21 mouse cellular contexts compared by ENCODE assay signal in the genomic region with DNA sequence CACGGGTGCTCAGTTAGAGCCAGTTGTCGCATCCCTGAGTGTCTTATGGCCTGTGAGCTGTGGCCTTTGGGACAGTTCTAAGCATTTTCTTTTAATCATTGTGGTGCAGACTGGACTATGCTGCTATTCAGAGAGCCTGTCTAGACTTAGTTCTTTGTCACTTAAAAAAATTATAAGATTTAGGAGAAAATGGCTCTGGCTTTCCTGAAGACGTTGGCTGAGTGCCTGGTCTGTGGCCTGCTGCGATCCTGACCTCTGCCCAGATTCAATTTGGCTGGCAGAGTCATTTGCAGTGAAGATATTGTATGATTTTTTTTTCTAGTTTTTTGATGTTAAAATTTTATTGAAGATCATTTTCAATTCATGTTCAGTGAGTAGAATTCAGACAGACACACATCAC.
DNase-seq lines count a peak whose midpoint lies in the region; ATAC-seq and TF ChIP-seq lines count a peak whose summit lies in the region.
"Had no signal": no experiment of that assay in that cellular context is flagged by ENCODE, and none has a peak within 500 bp of the region (broad histone marks: within the 10 kb centered on the region; RNA-seq: fewer than 3 reads in every experiment).

No protein-coding gene starts in this region.

- H3K4me2 ChIP-seq in lung, embryonic 14.5 days: no peak overlapping the region
- H3K4me2 ChIP-seq in lung, postnatal 0 days (replicated peaks; ENCODE audit: low read depth, low read length): no peak overlapping the region
- H3K4me2 ChIP-seq: embryonic facial prominence, embryonic 15.5 days; heart, embryonic 12.5 days; hindbrain, embryonic 13.5 days; midbrain, embryonic 11.5 days; stomach, embryonic 15.5 days had no signal

- no peak overlapping the region for H3K4me3 ChIP-seq in lung, embryonic 14.5 days (ENCODE audit: low read depth, low read length)
- no peak overlapping the region for H3K4me3 ChIP-seq in lung, postnatal 0 days (ENCODE audit: low read depth, low read length)
- H3K4me3 ChIP-seq: embryonic facial prominence, embryonic 15.5 days; heart, embryonic 12.5 days; hindbrain, embryonic 13.5 days; stomach, embryonic 15.5 days had no signal

- peak; percentile 52 for DNase-seq in adrenal gland, postnatal 10 days
- no peak for DNase-seq in adrenal gland, adult 18-20 months (ENCODE audit: low spot score in 2 of 2)
- peak; percentile 13 to 33 for DNase-seq in cerebellum, postnatal 14 days
- peak; percentile 9 for DNase-seq in lung, embryonic 14.5 days
- no peak for DNase-seq in lung, postnatal 0 days (ENCODE audit: low spot score)
- DNase-seq in kidney, postnatal 25 days: peak; percentile 75 to 81
- no peak for DNase-seq in thymus, postnatal 14 days
- DNase-seq: cerebellum, adult 18-20 months; heart, postnatal 14 days; layer of hippocampus, postnatal 36 days; liver; retina, postnatal 1 day; thymus, adult 18-20 months had no signal

- 57% methylated on average over 4 of the region's 4 CpGs for WGBS in lung, embryonic 14.5 days
- WGBS in lung, postnatal 0 days: 56% methylated on average over 4 of the region's 4 CpGs

- H3K4me1 ChIP-seq in lung, embryonic 14.5 days (ENCODE audit: insufficient read depth): no peaks in the 10 kb centered on the region
- no peaks in the 10 kb centered on the region for H3K4me1 ChIP-seq in lung, postnatal 0 days (ENCODE audit: insufficient read depth, low read depth, low read length)
- H3K4me1 ChIP-seq: heart, embryonic 12.5 days; hindbrain, embryonic 13.5 days; stomach, embryonic 15.5 days had no signal

- H3K9ac ChIP-seq in lung, embryonic 14.5 days: no peak overlapping the region
- H3K9ac ChIP-seq in lung, postnatal 0 days (replicated peaks; ENCODE audit: low read depth): no peak overlapping the region
- H3K9ac ChIP-seq: embryonic facial prominence, embryonic 15.5 days; heart, embryonic 12.5 days; hindbrain, embryonic 13.5 days; stomach, embryonic 15.5 days had no signal

- H3K36me3 ChIP-seq in lung, embryonic 14.5 days (ENCODE audit: insufficient read depth): no peaks in the 10 kb centered on the region
- no peaks in the 10 kb centered on the region for H3K36me3 ChIP-seq in lung, postnatal 0 days (ENCODE audit: insufficient read depth, low read length)
- H3K36me3 ChIP-seq: embryonic facial prominence, embryonic 15.5 days; heart, embryonic 12.5 days; hindbrain, embryonic 13.5 days; stomach, embryonic 15.5 days had no signal

- ATAC-seq in cerebellum, adult (ENCODE audit: insufficient number of reproducible peaks, low FRiP score, low TSS enrichment): no peak
- no peak for ATAC-seq in lung, embryonic 14.5 days (ENCODE audit: insufficient read depth)
- no peak for ATAC-seq in lung, postnatal 0 days
- ATAC-seq: inflammation-experienced regulatory T-cells, adult 6 months; Patski had no signal

- H3K27me3 ChIP-seq in lung, embryonic 14.5 days (ENCODE audit: insufficient read depth, low read length): no peaks in the 10 kb centered on the region
- no peaks in the 10 kb centered on the region for H3K27me3 ChIP-seq in lung, postnatal 0 days (replicated peaks; ENCODE audit: insufficient read depth, low read length)
- H3K27me3 ChIP-seq: embryonic facial prominence, embryonic 15.5 days; heart, embryonic 12.5 days; hindbrain, embryonic 13.5 days; Patski; stomach, embryonic 15.5 days had no signal

- no peak for TF ChIP-seq CTCF in lung, embryonic 14.5 days (IDR thresholded peaks at IDR 0.05; ENCODE audit: low read depth)
- no peak for TF ChIP-seq CTCF in lung, postnatal 0 days (IDR thresholded peaks at IDR 0.05)

- no peaks in the 10 kb centered on the region for H3K9me3 ChIP-seq in lung, embryonic 14.5 days (ENCODE audit: low read depth, low read length)
- H3K9me3 ChIP-seq in lung, postnatal 0 days (ENCODE audit: low read length): no peaks in the 10 kb centered on the region
- H3K9me3 ChIP-seq: embryonic facial prominence, embryonic 15.5 days; heart, embryonic 12.5 days; hindbrain, embryonic 13.5 days; stomach, embryonic 15.5 days had no signal

- H3K27ac ChIP-seq in lung, embryonic 14.5 days (ENCODE audit: low read depth): no peak overlapping the region
- no peak overlapping the region for H3K27ac ChIP-seq in lung, postnatal 0 days (ENCODE audit: low read length)
- H3K27ac ChIP-seq: embryonic facial prominence, embryonic 15.5 days; hindbrain, embryonic 13.5 days; stomach, embryonic 15.5 days had no signal

- TF ChIP-seq EP300 in lung, postnatal 0 days (IDR thresholded peaks at IDR 0.05): no peak

Comparison
In these comparisons a context has a peak if more than half of its experiments do, and no peak if none do; other contexts are left out.
1. DNase-seq: peak in adrenal gland, postnatal 10 days (single experiment), cerebellum, postnatal 14 days (2 of 2), lung, embryonic 14.5 days (single experiment) and kidney, postnatal 25 days (2 of 2); none in adrenal gland, adult 18-20 months (0 of 2), lung, postnatal 0 days (single experiment) and thymus, postnatal 14 days (single experiment).